Mouse (Mus musculus): ENCODE measurements around the gene Proz.
A peak's percentile ranks its signal among the peaks of the same experiment; 100 is the strongest.
"Not testable (repeated sequence)": the region's sequence is repeated elsewhere in the genome, so short reads cannot be mapped to it uniquely, and the experiment has no call there.

Gene Proz

GRCm38 (mm10) chr8:13060441-13061150, at the start of gene Proz:
TSS of gene Proz (plus strand) at chr8:13060914.
- no peak for DNase-seq (ENCODE audit: low spot score in 2 of 2)

GRCm38 (mm10) chr8:13019560-13019959, 41.2 kb upstream of the Proz start:
- no peak for DNase-seq (ENCODE audit: low spot score in 2 of 2)

DNA sequence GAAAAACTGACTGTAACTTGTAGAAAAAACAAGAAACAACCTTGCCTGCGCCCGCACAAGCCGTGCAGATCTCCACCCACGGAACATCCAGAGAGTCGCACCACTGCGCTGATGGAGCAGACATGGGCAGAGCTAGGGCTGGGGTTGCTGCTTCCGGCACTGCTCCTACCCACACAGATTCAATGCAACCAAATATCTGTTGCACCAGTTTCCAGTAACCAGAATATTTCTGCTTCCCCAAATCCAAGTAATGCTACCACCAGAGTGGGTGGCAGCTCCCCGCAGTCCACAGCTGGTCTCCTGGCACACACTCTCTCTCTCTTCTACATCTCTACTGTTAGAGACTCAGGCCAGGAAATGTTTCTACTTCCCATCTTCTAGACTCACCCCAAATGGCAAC, 38.9 kb upstream of the Proz start:
- no peak for DNase-seq (ENCODE audit: low spot score in 2 of 2)

DNA sequence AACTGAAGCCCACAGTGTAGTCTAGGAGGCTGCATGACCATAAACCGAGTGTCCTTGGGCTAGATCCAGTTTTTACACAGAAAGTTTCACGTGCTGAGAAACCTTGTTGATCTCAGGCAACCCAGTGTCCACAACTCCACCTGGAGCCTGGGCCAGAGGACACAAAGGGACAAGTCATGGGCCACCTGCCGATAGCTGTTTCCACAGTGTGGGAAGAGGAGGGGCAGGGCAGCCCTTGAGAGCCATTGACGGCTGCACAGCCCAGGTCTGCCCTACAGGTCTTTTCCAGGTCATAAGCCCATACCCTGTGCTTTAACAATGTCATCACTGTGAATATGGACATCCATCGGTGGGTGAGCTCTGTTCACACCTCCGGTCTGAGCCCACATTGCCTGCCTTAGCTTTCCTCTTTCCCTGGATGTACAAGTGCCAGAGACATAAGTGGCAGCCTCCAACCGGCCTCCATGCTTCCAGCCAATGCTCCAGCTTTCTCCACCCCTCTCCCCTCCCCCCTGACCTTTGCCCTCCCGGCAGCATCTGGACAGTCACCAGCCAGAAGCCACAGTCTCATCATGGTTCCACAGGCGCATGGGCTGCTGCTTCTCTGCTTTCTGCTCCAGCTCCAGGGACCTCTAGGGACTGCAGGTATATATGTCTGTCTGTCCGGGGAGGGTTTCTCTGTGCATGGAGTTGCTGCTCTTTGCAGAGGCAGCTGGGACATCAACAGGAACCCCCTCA, 35.1 kb upstream of the Proz start, which contains the start of gene F7:
Gene F7, plus strand, starts transcription at position 548 of the 738 bp plus-strand sequence.
- no peak for DNase-seq (ENCODE audit: low spot score in 2 of 2)

GRCm38 (mm10) chr8:13027615-13028014, 33.1 kb upstream of the Proz start:
- no peak for DNase-seq (ENCODE audit: low spot score in 2 of 2)

DNA sequence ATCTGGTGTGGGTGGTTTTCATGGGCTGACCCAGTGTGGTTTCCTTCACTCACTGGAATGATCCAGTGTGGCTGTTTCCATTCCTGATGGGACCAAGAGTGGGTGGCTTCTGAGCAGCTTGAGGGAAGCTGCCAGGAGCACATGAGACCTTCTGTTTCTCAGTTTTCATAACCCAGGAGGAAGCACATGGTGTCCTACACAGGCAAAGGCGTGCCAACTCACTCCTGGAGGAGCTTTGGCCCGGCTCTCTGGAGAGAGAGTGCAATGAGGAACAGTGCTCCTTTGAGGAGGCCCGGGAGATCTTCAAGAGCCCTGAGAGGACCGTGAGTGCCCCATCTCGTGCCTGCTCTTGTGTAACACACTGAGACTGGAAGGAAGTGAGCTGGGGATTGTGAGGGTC, 32.2 kb upstream of the Proz start:
- peak; percentile 49 to 71 for DNase-seq (ENCODE audit: low spot score in 2 of 2)

- peak; percentile 51 to 67 for DNase-seq (ENCODE audit: low spot score in 2 of 2)
Observed at GRCm38 (mm10) chr8:13036346-13036812, 24.3 kb upstream of the Proz start.

DNA sequence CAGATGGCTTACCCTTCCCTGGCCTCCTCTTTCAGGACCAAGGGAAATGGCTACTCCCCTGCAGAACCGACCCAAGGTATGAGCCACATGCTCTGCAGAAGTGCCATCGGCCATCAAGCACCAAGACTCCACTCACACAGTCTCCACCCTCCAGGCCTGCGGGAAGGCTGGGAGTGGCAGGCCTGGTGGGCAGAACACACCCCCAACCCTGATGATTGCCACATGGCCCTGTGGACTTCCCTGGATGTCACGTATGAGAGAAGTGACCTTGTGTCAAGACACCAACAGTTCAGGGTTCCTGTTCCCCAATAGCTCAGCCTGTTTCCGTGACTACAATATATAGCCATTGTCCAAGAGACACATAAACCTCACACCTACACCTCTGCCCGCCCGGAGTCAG, 23.7 kb upstream of the Proz start, which contains the start of gene F10:
Gene F10, plus strand, starts transcription at position 294 of the 400 bp plus-strand sequence.
- DNase-seq (ENCODE audit: low spot score in 2 of 2), result no peak

- no peak for DNase-seq (ENCODE audit: low spot score in 2 of 2)
Observed at GRCm38 (mm10) chr8:13037569-13037968, 23.1 kb upstream of the Proz start.

DNA sequence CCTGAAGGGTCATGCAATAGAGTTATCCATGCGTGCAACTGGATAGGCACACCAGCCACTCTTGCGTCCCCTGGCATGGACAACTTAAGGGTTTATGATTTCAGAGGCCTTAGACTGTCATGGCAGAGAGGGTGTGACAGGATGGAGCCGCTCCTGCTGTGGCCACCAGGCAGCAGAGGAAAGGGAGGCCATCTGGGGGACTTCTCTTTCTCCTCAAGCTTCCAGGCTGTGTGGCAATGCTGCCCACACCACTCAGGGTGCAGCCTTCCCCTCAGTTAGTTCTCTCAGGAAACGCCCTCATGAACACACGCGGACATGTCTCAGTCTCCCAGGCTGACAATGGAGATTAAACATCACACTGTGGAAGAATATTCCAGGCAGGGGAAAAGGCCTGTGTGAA, 21.7 kb upstream of the Proz start:
- no peak for DNase-seq (ENCODE audit: low spot score in 2 of 2)

GRCm38 (mm10) chr8:13041459-13041858, 19.3 kb upstream of the Proz start:
- no peak for DNase-seq (ENCODE audit: low spot score in 2 of 2)

DNA sequence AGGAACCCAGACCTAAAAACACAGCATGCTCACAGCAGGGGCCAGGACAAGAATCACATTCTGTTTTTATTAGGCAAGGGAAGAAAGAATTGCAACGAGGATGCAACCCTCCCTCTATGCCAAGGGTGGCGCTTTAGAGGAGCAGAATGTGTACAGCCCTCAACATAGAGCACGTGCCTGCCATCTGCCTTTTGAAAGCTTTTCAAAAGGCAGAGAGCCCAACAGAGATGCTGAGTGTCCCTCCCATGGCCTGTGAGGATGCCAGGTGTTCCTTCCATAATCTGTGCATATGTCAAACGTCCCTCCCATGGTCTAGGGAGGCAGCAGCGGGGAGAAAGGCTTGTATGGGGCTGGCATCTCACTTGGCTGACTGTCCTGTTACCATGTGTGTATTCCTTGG, 13.1 kb upstream of the Proz start:
- DNase-seq (ENCODE audit: low spot score in 2 of 2), result no peak

GRCm38 (mm10) chr8:13050550-13050949, 10.2 kb upstream of the Proz start:
- no peak for DNase-seq (ENCODE audit: low spot score in 2 of 2)

DNA sequence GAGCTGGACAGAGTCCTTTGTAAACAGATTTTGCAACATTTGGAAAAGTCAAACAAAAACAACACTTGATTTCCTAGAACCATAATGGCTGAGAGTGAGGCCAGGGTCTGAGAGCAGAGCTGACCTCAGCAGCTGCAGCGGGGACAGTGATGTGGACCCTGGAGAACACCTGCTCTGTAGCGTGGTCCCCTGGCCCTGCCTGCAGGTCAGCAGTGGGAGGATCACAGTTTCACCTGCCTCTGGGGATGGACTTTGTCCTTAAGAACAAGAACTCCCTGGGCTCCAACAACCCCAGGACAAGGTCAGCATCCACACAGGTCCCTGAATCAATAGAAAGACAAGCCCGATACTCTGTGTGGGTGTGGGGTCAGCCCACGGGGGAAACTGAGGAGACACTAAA, 3.4 kb upstream of the Proz start:
- DNase-seq (ENCODE audit: low spot score in 2 of 2), result no peak

DNA sequence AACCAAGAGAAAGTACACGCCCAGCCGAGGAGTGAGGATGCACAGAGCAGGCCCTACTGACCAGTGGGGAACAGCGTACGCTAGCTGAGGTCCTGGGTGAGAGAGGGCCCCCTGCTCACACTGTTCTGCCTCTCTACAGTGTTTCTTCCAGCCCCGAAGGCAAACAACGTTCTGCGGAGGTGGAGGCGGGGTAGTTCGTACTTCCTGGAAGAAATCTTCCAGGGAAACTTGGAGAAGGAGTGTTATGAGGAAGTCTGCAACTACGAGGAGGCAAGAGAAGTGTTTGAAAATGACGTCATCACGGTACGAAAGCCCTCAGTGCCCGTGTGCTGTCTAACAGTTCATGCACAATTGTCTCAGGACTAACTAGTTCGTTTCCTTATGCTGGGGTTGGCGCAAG, 2.4 kb downstream of the Proz start:
- DNase-seq (ENCODE audit: low spot score in 2 of 2), result no peak

DNA sequence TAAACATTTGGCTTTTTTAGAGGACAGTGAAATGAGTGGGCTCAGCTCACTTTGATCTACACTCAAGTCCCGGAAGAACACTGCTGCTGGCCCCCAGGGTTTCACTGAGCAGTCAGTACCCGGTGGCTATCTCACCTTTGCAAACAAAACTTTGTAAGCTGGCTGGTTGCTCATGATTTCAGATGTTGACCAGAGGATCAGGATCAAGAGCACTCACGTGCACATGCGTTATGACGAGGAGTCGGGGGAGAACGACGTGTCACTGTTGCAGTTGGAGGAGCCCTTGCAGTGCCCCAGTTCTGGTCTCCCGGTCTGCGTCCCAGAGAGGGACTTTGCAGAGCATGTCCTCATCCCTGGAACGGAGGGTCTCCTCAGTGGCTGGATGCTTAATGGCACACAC, 12.5 kb downstream of the Proz start:
- no peak for DNase-seq (ENCODE audit: low spot score in 2 of 2)

GRCm38 (mm10) chr8:13075044-13075443, 14.3 kb downstream of the Proz start:
- DNase-seq (ENCODE audit: low spot score in 2 of 2), result no peak

DNA sequence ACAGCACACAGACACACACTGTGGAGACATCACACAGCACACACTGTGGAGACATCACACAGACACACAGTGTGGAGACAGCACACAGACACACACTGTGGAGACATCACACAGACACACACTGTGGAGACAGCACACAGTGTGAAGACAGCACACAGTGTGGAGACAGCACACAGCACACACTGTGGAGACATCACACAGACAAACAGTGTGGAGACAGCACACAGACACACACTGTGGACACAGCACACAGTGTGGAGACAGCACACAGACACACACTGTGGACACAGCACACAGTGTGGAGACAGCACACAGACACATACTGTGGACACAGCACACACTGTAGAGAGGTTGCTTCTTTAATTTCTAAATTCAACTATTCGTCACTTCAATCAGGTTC, 14.9 kb downstream of the Proz start:
- not testable (repeated sequence) for DNase-seq (ENCODE audit: low spot score in 2 of 2)

DNA sequence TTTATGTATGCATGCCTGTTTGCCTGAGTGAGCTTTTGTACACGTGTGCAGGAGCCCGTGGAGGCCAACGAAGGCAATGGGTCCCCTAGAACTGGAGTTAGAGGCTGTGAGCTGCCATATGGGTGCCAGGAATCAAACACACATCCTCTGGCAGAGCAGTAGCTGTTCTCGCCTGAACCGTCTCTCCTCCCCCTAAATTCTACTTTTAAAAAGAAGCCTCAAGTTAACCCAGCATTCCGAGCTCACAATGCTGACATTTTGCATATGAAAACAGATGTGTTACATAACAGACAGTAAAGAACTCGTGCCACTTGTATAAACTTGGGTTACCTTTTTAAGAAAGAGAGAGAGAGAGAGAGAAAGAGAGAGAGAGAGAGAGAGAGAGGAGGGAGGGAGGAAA, 16.8 kb downstream of the Proz start:
- no peak for DNase-seq (ENCODE audit: low spot score in 2 of 2)

- peak; percentile 95 to 97 for DNase-seq (ENCODE audit: low spot score in 2 of 2)
Observed at GRCm38 (mm10) chr8:13104691-13105086, 44.0 kb downstream of the Proz start.

DNA sequence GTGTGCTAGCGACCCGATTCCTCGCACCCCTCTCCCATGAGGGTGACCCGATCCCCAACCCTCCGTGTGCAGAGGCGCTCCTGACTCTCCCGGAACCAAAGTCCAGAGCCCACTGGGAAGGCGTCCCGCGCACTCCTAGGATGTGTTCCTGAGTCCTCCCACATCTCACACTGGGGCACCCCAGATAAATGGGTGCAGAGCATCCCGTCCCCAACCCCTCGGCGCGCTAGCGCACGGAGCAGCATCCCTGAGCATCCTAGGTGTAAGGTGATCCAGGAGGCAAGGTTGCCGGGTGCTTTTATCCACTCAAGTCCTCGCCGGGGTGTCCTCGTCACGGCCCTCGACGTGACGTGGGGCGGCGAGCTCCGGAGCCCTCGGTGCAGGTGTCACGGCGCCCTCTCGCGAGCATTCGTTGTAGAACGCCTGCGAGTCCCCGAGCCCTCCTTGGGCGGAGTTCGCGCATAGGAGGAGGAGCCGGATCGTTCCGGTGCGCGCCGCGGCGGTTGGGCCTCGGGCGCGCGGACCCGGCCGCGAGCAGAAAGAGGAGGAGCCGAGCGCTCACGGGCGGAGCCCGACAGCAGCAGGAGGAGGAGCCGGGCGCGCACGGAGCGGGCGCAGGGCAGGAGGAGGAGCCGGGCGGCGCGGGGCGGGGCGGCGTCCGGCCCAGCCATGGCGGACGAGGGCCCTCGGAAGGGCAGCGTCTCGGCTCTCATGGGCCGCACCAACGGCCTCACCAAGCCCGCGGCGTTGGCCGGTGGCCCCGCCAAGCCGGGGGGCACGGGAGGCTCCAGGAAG, 44.6 kb downstream of the Proz start, which contains the start of the genes Pcid2 and Cul4a:
Gene Pcid2, minus strand, starts transcription at position 373 of the 795 bp plus-strand sequence.
Gene Cul4a, plus strand, starts transcription at position 535 of the 795 bp plus-strand sequence.
- peak; percentile 98 for DNase-seq (ENCODE audit: low spot score in 2 of 2)
